ENCODE assay signal across 8 mouse cellular contexts in genomic region chr5:139199995-139200769, GRCm38 (mm10). TPM values are rescaled to one million over a fixed set of nuclear protein-coding genes. Genes with fewer than 3 reads are reported as not detected.
DNase-seq lines count a peak whose midpoint lies in the region; ATAC-seq lines count a peak whose summit lies in the region.

Gene Sun1, plus strand, starts transcription at chr5:139200637.

- peak; percentile 98 for DNase-seq in adipocyte (ENCODE audit: low spot score)
- DNase-seq in embryo, embryonic 10 days (ENCODE audit: low spot score) = peak; percentile 99
- DNase-seq in gastrocnemius, postnatal 10 days = peak; percentile 98
- DNase-seq in induced T-regulatory cell, adult 2 months (ENCODE audit: low read depth) = peak; percentile 98
- peak; percentile 95 to 98 for DNase-seq in left cerebral cortex, adult 9 months (ENCODE audit: low spot score in 2 of 2)
- peak; percentile 97 for DNase-seq in right cerebral cortex, postnatal 14 days
- DNase-seq in urinary bladder, postnatal 36 days (ENCODE audit: low spot score in 2 of 2) = peak; percentile 99

- peak; percentile 73 for ATAC-seq in megakaryocyte progenitor cell, adult 5-6 weeks (replicated peaks; ENCODE audit: poor library complexity)

RNA-seq across cellular contexts. Expression of gene Sun1, which starts in this region (rescaled TPM):
- total RNA-seq in gastrocnemius, postnatal 10 days (2021) = 10 to 100 TPM; 42.7 to 52.4 TPM
- 18.8 and 21.5 TPM in 2 replicates for total RNA-seq in megakaryocyte progenitor cell, adult 5-6 weeks (2015)
- total RNA-seq in megakaryocyte progenitor cell, adult 5-6 weeks (2017) = 37.2 and 37.4 TPM in 2 replicates

Comparison
In these comparisons a context has a peak if more than half of its experiments do, and no peak if none do; other contexts are left out.
1. Peak in every context shown above with its lines: DNase-seq and ATAC-seq.